Mouse (Mus musculus): ENCODE data around the gene Nphp1. TPM values are rescaled to one million over a fixed set of nuclear protein-coding genes. Genes with fewer than 3 reads are reported as not detected.

Gene Nphp1
- total RNA-seq, 2 experiments from 2014 or later, result 21.4 to 25.0 TPM

DNA sequence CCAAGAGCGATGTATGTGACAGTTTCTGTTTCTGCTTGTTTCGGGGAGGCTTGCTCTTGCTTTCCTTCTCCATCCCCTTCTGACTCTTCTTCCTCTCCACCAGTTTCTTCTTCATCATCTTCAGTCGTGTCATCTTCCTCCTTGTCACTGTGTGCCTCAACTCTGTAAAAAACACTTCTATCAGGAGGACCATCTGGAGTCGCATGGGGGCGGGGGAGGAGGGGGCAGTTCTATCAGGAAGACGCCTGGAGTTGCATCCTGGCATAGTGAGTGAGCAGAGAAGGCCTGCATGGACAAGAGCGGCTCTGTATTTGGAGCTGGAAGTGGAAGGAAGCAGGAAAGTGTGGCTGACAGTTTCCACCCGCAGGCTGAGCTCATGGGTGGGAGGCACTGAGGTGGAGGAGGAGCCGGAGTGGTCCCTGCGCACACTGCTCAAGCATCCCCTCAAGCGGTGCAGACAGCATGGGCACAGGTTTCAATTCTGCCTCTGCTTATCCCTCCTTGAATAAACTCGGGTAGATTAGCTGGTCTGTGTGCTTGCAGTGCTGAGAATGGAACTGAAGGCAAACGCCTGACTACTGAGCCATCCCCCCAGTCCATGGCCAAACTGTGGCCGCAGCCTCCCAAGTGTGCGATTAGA is 14.6 kb downstream of the Nphp1 start:
- peak in 1 of 2 experiments; percentile 23 for DNase-seq (ENCODE audit: low spot score in 2 of 2)
- Histone ChIP-seq H3K27ac (peak overlapping the region; percentile 79), H3K4me3 (no peak overlapping the region; the same call in 1 of the 2 replicates)
- TF ChIP-seq CTCF (conservative IDR thresholded peaks at IDR 0.05), result no peak

DNA sequence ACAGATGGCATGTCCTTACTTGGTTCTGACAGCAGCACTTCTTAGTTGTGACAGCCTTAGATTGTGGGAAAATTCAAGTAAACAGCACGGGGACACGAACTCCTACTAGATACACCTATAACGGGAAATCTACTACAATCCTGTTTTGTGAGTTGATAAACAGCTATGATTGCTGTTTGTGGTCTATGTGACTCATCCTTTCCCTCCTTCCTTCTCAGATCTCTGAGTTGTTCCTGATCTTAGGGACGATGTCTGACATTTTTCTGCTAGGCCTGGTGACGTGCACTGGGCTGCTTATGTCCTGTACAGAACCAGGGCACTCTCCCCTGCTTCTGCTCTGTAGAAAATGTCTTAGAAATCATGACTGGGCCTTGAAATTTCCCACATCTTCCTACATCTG is 27.1 kb downstream of the Nphp1 start:
- no peak overlapping the region for H3K4me3 ChIP-seq
- no peak overlapping the region for H3K27ac ChIP-seq
- no peak for TF ChIP-seq CTCF (conservative IDR thresholded peaks at IDR 0.05)
- no peak for DNase-seq (ENCODE audit: low spot score in 2 of 2)

DNA sequence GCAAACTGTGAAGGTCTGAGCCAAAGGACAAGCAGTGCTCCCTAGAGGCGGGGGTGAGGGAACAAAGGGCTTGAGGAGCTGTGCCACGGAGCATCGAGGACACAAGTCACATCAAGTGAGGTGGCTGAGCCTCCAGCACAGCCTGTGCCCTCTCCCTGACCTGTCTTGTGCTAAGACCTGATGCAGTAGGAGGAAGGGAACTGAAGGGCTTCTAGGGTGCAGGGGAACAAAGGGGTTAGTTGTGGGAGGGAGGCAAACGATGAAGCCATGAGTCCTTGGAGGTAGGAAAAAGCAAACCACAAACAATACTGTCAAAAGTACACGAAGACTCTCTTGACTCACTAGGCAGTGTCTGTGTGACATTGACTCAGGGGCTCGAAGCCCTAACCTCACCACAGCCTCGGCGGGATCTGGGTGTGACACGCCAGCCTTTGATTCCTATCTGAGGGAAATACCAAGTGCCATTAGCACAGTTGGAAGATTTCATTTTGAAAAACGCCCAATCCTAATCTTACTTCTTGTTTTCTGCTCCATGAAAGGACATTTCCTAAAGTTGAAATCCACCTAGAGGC is 28.2 kb downstream of the Nphp1 start:
- no peak overlapping the region for H3K4me3 ChIP-seq
- no peak for DNase-seq (ENCODE audit: low spot score in 2 of 2)
- H3K27ac ChIP-seq, result no peak overlapping the region
- TF ChIP-seq CTCF (conservative IDR thresholded peaks at IDR 0.05), result no peak

DNA sequence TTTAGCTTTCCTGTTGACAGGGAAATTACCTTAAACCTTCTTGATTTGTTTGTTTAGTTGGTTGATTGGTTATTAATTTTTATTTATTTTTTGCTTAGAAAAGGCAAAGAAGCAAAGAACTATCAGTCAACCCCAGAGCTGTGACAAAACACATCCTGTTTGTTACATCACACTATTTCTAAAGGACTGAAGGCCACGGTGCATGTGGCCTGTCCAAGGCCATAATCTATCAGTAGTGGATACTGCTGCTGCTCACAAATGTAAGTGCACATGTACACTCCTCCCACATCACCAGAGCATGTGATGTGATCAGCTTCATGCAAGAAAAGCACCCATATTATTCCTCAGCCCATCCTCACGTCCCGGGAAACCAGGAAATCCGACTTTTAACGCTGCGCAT is 28.7 kb downstream of the Nphp1 start:
- no peak for TF ChIP-seq CTCF (conservative IDR thresholded peaks at IDR 0.05)
- no peak overlapping the region for H3K4me3 ChIP-seq

DNA sequence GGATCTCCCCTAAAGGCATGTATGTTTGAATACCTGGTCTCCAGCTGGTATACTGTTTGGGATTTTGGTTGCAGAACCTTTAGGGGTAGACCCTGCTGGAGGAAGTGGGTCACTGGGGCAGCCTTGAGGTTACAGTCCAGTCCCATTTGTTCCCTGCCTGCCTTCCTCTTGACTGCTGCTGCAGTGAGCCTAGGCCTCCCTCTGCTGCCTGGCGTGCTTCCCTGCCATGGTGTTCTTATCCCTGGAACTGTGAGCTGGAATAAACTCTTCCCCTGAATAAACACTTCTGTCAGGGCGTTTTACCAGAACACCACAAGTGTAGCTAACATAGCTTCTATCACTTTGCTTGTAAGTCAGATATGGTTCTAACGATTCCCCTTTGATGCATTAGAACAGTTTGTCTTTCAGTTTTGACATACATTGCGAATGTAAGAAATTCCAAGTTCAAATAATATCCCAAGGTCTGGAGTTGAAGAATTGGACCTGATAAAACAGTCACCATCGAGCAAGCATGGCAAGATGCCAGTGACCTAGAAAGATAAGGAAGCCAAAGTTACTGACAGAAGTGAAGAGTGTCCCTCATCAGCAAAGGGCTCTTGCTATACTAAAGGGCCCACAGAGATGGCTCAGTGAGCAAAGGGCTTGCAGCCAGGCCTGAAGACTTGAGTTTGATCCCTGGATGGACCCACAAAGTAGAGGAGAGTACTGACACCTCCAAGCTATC is 29.4 kb downstream of the Nphp1 start:
- H3K4me3 ChIP-seq, result no peak overlapping the region
- TF ChIP-seq CTCF (conservative IDR thresholded peaks at IDR 0.05), result no peak; the same call in 1 of the 2 replicates
- no peak for DNase-seq (ENCODE audit: low spot score in 2 of 2)
- no peak overlapping the region for H3K27ac ChIP-seq

More for the DNA sequence above, 28.7 kb downstream of the Nphp1 start:
- DNase-seq (ENCODE audit: low spot score in 2 of 2), result no peak
- no peak overlapping the region for H3K27ac ChIP-seq

DNA sequence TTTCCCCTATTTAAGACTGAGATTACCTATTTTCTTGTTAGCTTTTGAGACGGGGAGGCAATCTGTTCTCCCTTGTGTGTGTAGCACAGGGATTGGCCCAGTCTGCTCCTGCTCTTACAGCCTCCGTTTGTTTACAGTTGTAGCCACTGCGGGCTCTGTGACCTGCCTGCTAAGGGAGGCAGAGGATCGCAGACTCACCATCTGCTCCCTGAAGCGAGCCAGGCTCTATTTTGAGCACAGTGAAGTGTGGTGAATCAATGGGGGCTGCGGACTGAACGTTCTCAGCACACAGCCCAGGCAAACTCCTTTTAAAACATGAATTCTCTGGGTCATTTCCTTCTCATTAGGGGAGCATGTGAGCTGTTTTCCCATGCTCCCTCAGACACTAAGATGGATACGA is 31.5 kb downstream of the Nphp1 start:
- Histone ChIP-seq H3K27ac (peak overlapping the region; percentile 77), H3K4me3 (no peak overlapping the region)
- peak; percentile 53 to 56 for DNase-seq (ENCODE audit: low spot score in 2 of 2)
- TF ChIP-seq CTCF (conservative IDR thresholded peaks at IDR 0.05), result no peak

DNA sequence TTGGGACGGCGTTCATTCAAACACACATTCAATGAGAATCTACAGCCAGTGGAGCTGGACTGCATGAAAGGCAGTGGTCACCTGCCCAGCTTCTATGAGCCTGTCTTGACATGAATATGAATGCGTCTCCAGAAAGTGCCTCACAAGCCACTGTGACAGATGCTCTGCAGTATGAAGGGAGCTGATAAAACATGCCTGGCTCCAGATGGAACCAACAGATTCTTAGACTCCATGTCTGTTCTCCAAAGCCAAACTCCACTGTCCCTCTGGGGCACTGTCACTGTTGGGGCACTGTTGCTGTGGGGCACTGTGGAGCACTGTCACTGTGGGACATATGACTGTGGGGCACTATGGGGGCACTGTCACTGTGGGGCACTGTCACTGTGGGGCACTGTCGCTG is 34.6 kb downstream of the Nphp1 start:
- peak; percentile 7 to 15 for DNase-seq (ENCODE audit: low spot score in 2 of 2)
- no peak for TF ChIP-seq CTCF (conservative IDR thresholded peaks at IDR 0.05)
- Histone ChIP-seq H3K27ac (no peak overlapping the region), H3K4me3 (no peak overlapping the region)

DNA sequence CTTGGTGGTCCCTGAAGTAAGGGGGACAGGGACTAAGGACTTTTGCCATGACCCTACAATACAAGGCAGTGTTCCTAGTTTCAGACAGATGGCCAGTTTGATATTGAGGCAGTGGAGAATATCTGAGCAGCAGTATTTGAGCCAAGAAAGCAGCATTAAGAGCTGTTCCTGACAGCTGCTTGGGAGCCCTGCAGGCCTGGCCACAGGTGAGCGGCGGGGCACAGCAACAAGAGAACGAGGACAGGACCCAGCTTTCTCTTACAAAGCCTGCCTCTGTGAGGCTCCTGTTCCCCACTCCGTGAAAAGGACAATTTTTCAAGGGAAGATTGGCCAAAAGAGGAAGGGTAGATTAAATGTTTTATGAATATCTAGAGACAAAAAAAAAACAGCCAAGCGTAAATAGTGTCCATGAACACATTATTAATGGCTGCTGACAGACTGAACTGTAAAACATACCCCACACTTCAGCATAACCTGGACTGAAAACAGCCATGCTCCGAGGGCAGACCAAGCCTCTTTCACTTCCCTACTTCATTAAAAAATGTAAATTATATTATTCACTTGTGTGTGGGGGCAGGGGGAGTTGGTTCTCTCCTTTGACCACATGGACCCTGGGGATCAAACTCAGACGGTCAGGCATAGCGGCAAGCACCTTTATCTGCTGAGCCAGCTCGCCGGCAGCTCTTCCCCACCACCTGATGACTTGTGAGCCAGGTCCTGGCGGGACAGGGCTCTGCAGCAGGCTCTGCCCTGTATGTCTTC is 36.7 kb downstream of the Nphp1 start:
- TF ChIP-seq CTCF (conservative IDR thresholded peaks at IDR 0.05), result no peak
- Histone ChIP-seq H3K27ac (no peak overlapping the region), H3K4me3 (no peak overlapping the region)
- DNase-seq (ENCODE audit: low spot score in 2 of 2), result no peak

DNA sequence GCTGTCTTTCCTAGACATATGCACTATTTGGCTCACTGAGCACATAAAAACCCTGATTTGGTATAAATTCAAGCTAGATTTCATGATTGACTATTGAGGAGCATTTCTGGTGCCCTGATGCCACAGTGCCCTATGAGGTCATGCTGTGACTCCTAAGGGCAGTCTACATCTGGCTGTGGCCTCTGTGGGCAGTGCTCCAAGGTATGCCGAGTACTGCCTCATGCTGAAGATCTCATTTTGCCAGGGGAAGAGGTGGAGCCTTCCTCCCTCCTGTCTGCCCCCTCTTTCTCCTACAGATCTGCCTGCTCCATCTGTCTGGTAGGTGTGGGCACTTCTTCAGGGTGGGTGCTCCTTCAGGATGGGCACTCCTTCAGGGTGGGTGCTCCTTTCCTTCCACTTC is 39.3 kb downstream of the Nphp1 start:
- TF ChIP-seq CTCF (conservative IDR thresholded peaks at IDR 0.05), result no peak
- Histone ChIP-seq H3K4me3 (no peak overlapping the region), H3K27ac (no peak overlapping the region)
- no peak for DNase-seq (ENCODE audit: low spot score in 2 of 2)

DNA sequence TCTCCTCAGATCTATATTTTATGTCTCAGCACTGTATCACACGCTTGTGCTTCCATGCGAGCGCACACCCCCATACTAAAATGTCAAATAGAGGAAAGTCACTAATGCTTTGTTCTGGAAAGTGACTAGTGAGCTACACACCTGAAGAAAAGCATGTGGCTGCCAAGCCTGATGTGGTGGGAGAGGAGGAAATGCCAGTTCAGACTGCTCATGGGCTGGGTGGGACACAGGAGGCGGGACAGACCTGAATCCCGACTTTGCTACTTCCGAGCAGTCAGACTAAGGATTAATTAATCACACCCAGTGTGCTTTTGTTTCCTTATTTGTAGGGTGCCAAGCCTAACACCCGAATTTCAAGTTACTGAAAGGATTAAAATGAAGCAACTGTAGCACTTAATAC is 40.4 kb downstream of the Nphp1 start:
- no peak for TF ChIP-seq CTCF (conservative IDR thresholded peaks at IDR 0.05)
- H3K27ac ChIP-seq, result no peak overlapping the region
- no peak overlapping the region for H3K4me3 ChIP-seq
- DNase-seq (ENCODE audit: low spot score in 2 of 2), result no peak

DNA sequence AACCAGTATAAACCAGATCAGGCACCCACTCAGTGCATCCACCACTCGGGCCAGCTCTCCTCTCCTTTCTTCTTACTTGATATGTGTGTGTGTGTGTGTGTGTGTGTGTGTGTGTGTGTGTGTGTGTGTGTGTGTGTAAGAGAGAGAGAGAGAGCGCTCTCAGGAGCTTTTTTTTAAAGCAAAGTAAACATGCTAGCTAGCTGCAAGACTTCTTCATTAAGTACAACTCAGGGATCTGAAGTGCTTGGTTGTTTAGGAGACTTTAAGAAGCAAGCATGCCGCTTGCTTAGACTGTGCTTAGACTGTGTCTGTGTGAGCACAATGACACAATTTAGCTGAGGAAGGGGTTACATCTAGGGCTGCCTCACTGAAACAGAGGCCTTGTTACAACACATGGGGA is 46.1 kb downstream of the Nphp1 start:
- H3K27ac ChIP-seq, result no peak overlapping the region
- H3K4me3 ChIP-seq, result no peak overlapping the region
- no peak for DNase-seq (ENCODE audit: low spot score in 2 of 2)
- no peak for TF ChIP-seq CTCF (conservative IDR thresholded peaks at IDR 0.05)

DNA sequence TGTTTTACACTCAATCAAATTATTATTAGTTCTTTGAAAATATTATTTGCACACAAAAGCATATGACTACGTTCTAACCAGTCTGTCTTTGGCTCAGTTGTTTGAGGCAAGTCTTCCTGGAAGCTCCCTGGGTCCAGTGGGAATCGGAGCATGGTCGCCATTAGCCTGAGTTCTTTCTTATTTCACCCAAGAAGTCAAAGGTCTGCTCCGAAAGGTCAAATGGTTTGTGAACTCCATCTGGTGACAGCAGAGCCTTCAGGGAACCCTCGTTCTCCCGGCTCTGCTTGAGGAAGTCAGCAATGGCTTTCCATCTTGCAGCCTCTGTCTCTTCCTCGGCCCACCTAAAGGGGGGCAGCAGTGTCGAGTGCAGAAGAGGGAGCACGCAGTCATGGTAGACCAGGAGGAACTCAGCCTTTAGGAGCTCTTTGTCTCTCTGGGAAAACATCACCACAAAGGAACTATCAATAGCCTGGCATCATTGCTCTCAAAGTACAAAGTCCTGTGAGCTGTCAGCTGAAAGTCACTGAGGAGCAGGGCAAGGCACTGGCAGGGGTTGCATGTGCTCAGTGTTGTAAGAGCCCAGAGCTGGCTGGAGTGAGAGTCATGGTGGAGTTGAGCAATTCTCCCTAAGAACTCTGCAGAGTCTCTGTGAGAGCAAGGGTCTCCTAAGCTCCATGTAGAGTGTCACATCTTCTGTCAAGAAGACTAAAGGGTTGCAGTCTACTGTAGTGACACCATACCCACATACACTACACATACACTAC is 47.8 kb downstream of the Nphp1 start:
- TF ChIP-seq CTCF (conservative IDR thresholded peaks at IDR 0.05), result no peak
- Histone ChIP-seq H3K27ac (no peak overlapping the region), H3K4me3 (no peak overlapping the region)
- DNase-seq (ENCODE audit: low spot score in 2 of 2), result no peak

All from layer of hippocampus, adult 2 months (tissue).